ENCODE assay signal across 37 mouse cellular contexts in genomic region chr14:43278681-43279080, GRCm38 (mm10). TPM values are rescaled to one million over a fixed set of nuclear protein-coding genes. Genes with fewer than 3 reads are reported as not detected.
A peak's percentile ranks its signal among the peaks of the same experiment; 100 is the strongest.
DNase-seq lines count a peak whose midpoint lies in the region.
"Not testable (repeated sequence)": the region's sequence is repeated elsewhere in the genome, so short reads cannot be mapped to it uniquely, and the experiment has no call there.
"Had no signal": no experiment of that assay in that cellular context is flagged by ENCODE, and none has a peak within 500 bp of the region (broad histone marks: within the 10 kb centered on the region; RNA-seq: fewer than 3 reads in every experiment).

No protein-coding gene starts in this region.

- H3K4me1 ChIP-seq in embryonic facial prominence, embryonic 10.5 days, result not testable (repeated sequence)

- not testable (repeated sequence) for H3K9me3 ChIP-seq in embryonic facial prominence, embryonic 10.5 days

- intact Hi-C loops in left cerebral cortex, postnatal 25 days (cut with DNase I), result not testable (repeated sequence)

- H3K27me3 ChIP-seq in embryonic facial prominence, embryonic 10.5 days (replicated peaks; ENCODE audit: low read depth, poor library complexity, severe bottlenecking), result not testable (repeated sequence)

- not testable (repeated sequence) for H3K36me3 ChIP-seq in embryonic facial prominence, embryonic 10.5 days (replicated peaks)

- not testable (repeated sequence) for H3K27ac ChIP-seq in embryonic facial prominence, embryonic 10.5 days (replicated peaks)

- peak; percentile 5 for DNase-seq in CD4-positive helper T cell, adult 2 months (ENCODE audit: low read depth, low spot score)
- DNase-seq in embryonic facial prominence, embryonic 10.5 days (ENCODE audit: low spot score), result peak; percentile 5
- DNase-seq in heart, adult 11 months, result peak; percentile 94
- DNase-seq in kidney, postnatal 14 days, result peak; percentile 28
- peak; percentile 72 to 95 for DNase-seq in left cerebral cortex, postnatal 25 days (ENCODE audit: low spot score in 2 of 2)
- DNase-seq in right cerebral cortex, adult 18-20 months, result peak; percentile 89
- DNase-seq in right cerebral cortex, postnatal 36 days (ENCODE audit: low spot score in 2 of 2), result peak; percentile 73 to 90

- WGBS in embryonic facial prominence, embryonic 10.5 days, result 88% methylated on average over 3 of the region's 3 CpGs

- H3K4me3 ChIP-seq in embryonic facial prominence, embryonic 10.5 days, result not testable (repeated sequence)

RNA-seq across cellular contexts. Expression of gene Gm9732, which starts 3.8 kb away (rescaled TPM):
- polyA plus RNA-seq in embryonic facial prominence, embryonic 10.5 days (2016; fragmentation: Nextera tagmentation; extraction: Ambion mirVana), result not detected in 2 replicates
- total RNA-seq in left cerebral cortex, postnatal 25 days (2021), result under 1 TPM in 1 of 2 experiments, not detected in 1; 0.23 TPM
- total RNA-seq: adrenal gland, postnatal 14 days; common myeloid progenitor, adult 5-6 weeks; gastrocnemius, postnatal 14 days; heart, adult 18-20 months; heart, postnatal 10 days; hematopoietic stem cell, adult 5-6 weeks; layer of hippocampus, adult 8-10 months; layer of hippocampus, postnatal 25 days; left cerebral cortex, postnatal 10 days; midbrain, postnatal 0 days had no signal
- polyA plus RNA-seq: brain, embryonic 14.5 days; embryonic facial prominence, embryonic 14.5 days; erythroblast, embryonic 14.5 days; forebrain, embryonic 11.5 days; forebrain, embryonic 16.5 days; heart, embryonic 13.5 days; hindbrain, embryonic 14.5 days; intestine, postnatal 0 days; kidney, embryonic 14.5 days; limb, embryonic 14.5 days; liver, embryonic 12.5 days; liver, postnatal 0 days; lung, embryonic 16.5 days; midbrain, embryonic 12.5 days; midbrain, postnatal 0 days; neural tube, embryonic 12.5 days; thymus, postnatal 0 days had no signal

RNA-seq across cellular contexts. Expression of gene Gm8127, which starts 15.0 kb away (rescaled TPM):
- polyA plus RNA-seq in embryonic facial prominence, embryonic 10.5 days (2016; fragmentation: Nextera tagmentation; extraction: Ambion mirVana), result not detected in 2 replicates
- total RNA-seq in left cerebral cortex, postnatal 25 days (2021), result not detected
- total RNA-seq: adrenal gland, postnatal 14 days; common myeloid progenitor, adult 5-6 weeks; gastrocnemius, postnatal 14 days; heart, adult 18-20 months; heart, postnatal 10 days; hematopoietic stem cell, adult 5-6 weeks; layer of hippocampus, adult 8-10 months; layer of hippocampus, postnatal 25 days; left cerebral cortex, postnatal 10 days; MEL; midbrain, postnatal 0 days had no signal
- polyA plus RNA-seq: brain, embryonic 14.5 days; C2C12; embryonic facial prominence, embryonic 14.5 days; erythroblast, embryonic 14.5 days; forebrain, embryonic 11.5 days; forebrain, embryonic 16.5 days; heart, embryonic 13.5 days; hindbrain, embryonic 14.5 days; intestine, postnatal 0 days; kidney, embryonic 14.5 days; limb, embryonic 14.5 days; liver, embryonic 12.5 days; liver, postnatal 0 days; lung, embryonic 16.5 days; midbrain, embryonic 12.5 days; midbrain, postnatal 0 days; myocyte; neural tube, embryonic 12.5 days; Patski; thymus, postnatal 0 days had no signal

RNA-seq across cellular contexts. Expression of gene Gm8126, which starts 20.2 kb away (rescaled TPM):
- not detected in 2 replicates for polyA plus RNA-seq in embryonic facial prominence, embryonic 10.5 days (2016; fragmentation: Nextera tagmentation; extraction: Ambion mirVana)
- total RNA-seq in left cerebral cortex, postnatal 25 days (2021), result 1 to 10 TPM in 1 of 2 experiments, under 1 TPM in 1; 0.64 to 1.3 TPM
- total RNA-seq: adrenal gland, postnatal 14 days; common myeloid progenitor, adult 5-6 weeks; gastrocnemius, postnatal 14 days; heart, adult 18-20 months; heart, postnatal 10 days; hematopoietic stem cell, adult 5-6 weeks; layer of hippocampus, adult 8-10 months; left cerebral cortex, postnatal 10 days; MEL; midbrain, postnatal 0 days had no signal
- polyA plus RNA-seq: brain, embryonic 14.5 days; embryonic facial prominence, embryonic 14.5 days; forebrain, embryonic 11.5 days; forebrain, embryonic 16.5 days; heart, embryonic 13.5 days; hindbrain, embryonic 14.5 days; intestine, postnatal 0 days; kidney, embryonic 14.5 days; limb, embryonic 14.5 days; liver, embryonic 12.5 days; liver, postnatal 0 days; lung, embryonic 16.5 days; midbrain, embryonic 12.5 days; midbrain, postnatal 0 days; neural tube, embryonic 12.5 days had no signal

RNA-seq across cellular contexts. Expression of gene Gm8122, which starts 43.6 kb away (rescaled TPM):
- not detected in 2 replicates for polyA plus RNA-seq in embryonic facial prominence, embryonic 10.5 days (2016; fragmentation: Nextera tagmentation; extraction: Ambion mirVana)
- not detected for total RNA-seq in left cerebral cortex, postnatal 25 days (2021)
- total RNA-seq: adrenal gland, postnatal 14 days; common myeloid progenitor, adult 5-6 weeks; gastrocnemius, postnatal 14 days; heart, adult 18-20 months; heart, postnatal 10 days; hematopoietic stem cell, adult 5-6 weeks; layer of hippocampus, adult 8-10 months; layer of hippocampus, postnatal 25 days; left cerebral cortex, postnatal 10 days; MEL; midbrain, postnatal 0 days had no signal
- polyA plus RNA-seq: brain, embryonic 14.5 days; C2C12; embryonic facial prominence, embryonic 14.5 days; erythroblast, embryonic 14.5 days; forebrain, embryonic 11.5 days; forebrain, embryonic 16.5 days; heart, embryonic 13.5 days; hindbrain, embryonic 14.5 days; intestine, postnatal 0 days; kidney, embryonic 14.5 days; limb, embryonic 14.5 days; liver, embryonic 12.5 days; liver, postnatal 0 days; lung, embryonic 16.5 days; midbrain, embryonic 12.5 days; midbrain, postnatal 0 days; myocyte; neural tube, embryonic 12.5 days; Patski; thymus, postnatal 0 days had no signal

Comparison
In these comparisons a context has a peak if more than half of its experiments do, and no peak if none do; other contexts are left out.
1. DNase-seq: peak in every context shown above with its lines; median percentile 94 in heart, adult 11 months; 89 in right cerebral cortex, adult 18-20 months; 84 in left cerebral cortex, postnatal 25 days; 82 in right cerebral cortex, postnatal 36 days; 28 in kidney, postnatal 14 days; 5 in CD4-positive helper T cell, adult 2 months; 5 in embryonic facial prominence, embryonic 10.5 days.